Mouse (Mus musculus) E14TG2a.4 (cell line): ENCODE data around the gene Naaladl1.

Experiments
- H3K27me3 ChIP-seq: 2 replicates; pipeline ENCODE4 v1.6.1; 2014; ENCODE audit warnings: low read length, control low read depth; ENCODE audit not compliant: insufficient read depth
- H3K36me3 ChIP-seq: 2 replicates; pipeline ENCODE4 v1.6.1; 2014; ENCODE audit warnings: low read length, control low read depth; ENCODE audit not compliant: insufficient read depth
- H3K4me1 ChIP-seq: replicated peaks from 2 replicates; pipeline ENCODE4 v1.6.1; 2014; ENCODE audit warnings: low read depth, low read length, control low read depth
- H3K4me3 ChIP-seq: replicated peaks from 2 replicates; pipeline ENCODE4 v1.5.1; 2014; ENCODE audit warnings: mild to moderate bottlenecking, low read length
- H3K9me3 ChIP-seq: 2 replicates; pipeline ENCODE4 v1.6.1; 2014; ENCODE audit warnings: low read length, control low read depth
- CTCF ChIP-seq: conservative IDR thresholded peaks from 2 replicates; pipeline ENCODE4 v1.5.1; 2014; ENCODE audit warnings: low read length
- NANOG ChIP-seq: IDR thresholded peaks from 2 replicates; pipeline ENCODE4 v1.6.1; 2014; ENCODE audit warnings: borderline replicate concordance, low read length, mixed read lengths
- POU5F1 ChIP-seq: IDR thresholded peaks from 2 replicates; pipeline ENCODE4 v1.6.1; 2014; ENCODE audit warnings: low read length, borderline replicate concordance

The Naaladl1 gene

DNA sequence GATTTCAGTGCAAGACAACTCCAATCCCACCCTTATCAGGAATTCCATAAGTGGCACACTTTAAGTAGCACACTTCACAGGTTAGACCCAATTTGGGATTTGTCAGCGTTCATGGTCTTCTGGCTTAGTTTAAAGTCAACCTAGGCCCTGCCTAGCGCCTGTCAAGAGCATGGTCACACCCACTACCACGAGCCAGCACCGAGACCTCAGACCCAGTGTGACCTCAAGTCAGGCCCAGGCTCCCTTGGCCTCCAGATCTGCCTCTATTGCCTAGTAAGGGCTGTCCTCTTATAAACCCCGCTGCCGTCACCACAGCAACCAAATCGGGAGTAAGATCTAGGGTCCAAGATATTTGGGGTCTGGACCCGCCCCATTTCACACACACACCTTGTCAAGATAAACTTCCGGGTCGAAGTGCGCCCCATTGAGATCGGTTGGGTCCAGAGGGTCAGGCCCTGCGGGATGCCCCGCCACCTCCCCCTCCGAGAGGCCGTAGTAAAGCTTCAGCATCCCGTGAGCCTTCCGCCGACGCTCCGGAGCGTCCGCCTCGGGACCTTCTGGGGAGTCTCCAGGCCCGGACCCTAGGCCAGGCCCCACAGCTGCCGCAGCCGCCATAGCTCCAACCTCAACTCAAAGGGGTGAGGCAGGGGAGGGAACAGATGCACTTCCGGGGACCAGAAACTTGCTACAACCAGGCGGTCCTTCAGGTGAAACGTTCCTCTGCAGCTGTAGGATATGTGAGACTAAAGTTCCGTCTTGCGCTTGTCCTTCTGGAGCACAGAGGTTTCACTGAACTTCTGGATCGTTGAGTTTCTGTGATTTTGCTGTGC lies 28.8 kb upstream of the Naaladl1 start, which contains the start of gene Vps51:
Gene Vps51, minus strand, starts transcription at position 668 of the 830 bp plus-strand sequence.
- Histone ChIP-seq H3K4me3 (peak within 1 kb of the TSS; percentile 89), H3K27me3 (no peaks in the 10 kb centered on the region), H3K9me3 (no peaks in the 10 kb centered on the region), H3K4me1 (peaks cover 43% of the 10 kb centered on the region), H3K36me3 (peaks cover 69% of the 10 kb centered on the region)
- TF ChIP-seq CTCF = no peak
- no peak; the same call in 1 of the 2 replicates for TF ChIP-seq POU5F1
- TF ChIP-seq NANOG = no peak

DNA sequence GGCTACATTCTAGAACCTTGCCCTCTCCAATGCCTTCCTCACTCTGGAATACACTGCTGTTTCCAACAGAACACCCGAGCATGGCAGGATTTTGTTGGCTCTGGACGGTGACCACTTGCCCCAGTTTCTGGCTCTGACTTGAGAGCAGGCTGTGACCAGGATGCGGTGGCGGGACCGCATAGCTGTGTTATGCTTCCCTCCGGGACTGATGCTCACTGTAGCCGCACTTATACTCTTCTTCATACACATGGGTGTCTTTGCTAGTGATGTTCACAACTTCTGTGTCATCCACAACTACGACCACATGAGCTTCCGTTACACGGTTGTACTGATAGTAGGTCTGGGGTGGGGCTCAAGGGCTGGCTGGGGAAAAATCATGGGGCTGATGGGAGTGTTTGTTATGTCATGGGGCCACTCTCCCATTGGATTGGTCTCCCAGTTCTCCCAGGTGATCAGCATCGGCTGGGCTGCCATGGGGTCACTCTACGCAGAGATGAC lies 25.6 kb upstream of the Naaladl1 start, which contains the start of gene Tmem262:
Gene Tmem262, plus strand, starts transcription at position 51 of the 498 bp plus-strand sequence.
- Histone ChIP-seq H3K4me1 (peaks cover 57% of the 10 kb centered on the region), H3K27me3 (no peaks in the 10 kb centered on the region), H3K36me3 (peaks cover 64% of the 10 kb centered on the region), H3K9me3 (no peaks in the 10 kb centered on the region), H3K4me3 (no peak within 1 kb of the TSS)
- TF ChIP-seq CTCF (no peak), NANOG (no peak), POU5F1 (no peak)

DNA sequence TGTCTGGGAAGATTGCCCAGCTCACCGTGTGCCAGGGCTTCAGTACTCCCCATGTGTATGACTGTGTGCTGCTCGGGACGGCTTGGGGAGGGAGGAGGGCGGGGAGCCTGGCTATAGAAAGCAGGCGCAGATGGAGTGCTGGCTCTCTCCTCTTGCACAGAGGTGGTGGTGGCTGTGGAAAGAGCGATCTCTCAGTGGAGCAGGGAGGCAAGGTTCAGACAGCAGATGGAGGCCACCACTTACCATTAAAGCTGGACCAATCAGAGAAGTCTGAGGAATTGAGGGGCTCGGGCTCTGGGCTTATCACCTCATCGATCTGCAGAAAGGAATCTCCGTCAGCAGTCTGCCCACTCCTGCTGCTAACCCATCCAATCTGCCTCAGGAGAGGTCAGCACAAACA lies 23.4 kb upstream of the Naaladl1 start, which contains the start of gene Gm28374:
Gene Gm28374, minus strand, starts transcription at position 101 of the 400 bp plus-strand sequence.
- H3K27me3 ChIP-seq = no peaks in the 10 kb centered on the region
- H3K36me3 ChIP-seq = peaks cover 67% of the 10 kb centered on the region
- H3K4me1 ChIP-seq = peaks cover 63% of the 10 kb centered on the region
- H3K4me3 ChIP-seq = no peak within 1 kb of the TSS; the same call in 1 of the 2 replicates
- no peaks in the 10 kb centered on the region for H3K9me3 ChIP-seq
- no peak for TF ChIP-seq NANOG
- TF ChIP-seq CTCF = no peak
- no peak for TF ChIP-seq POU5F1

DNA sequence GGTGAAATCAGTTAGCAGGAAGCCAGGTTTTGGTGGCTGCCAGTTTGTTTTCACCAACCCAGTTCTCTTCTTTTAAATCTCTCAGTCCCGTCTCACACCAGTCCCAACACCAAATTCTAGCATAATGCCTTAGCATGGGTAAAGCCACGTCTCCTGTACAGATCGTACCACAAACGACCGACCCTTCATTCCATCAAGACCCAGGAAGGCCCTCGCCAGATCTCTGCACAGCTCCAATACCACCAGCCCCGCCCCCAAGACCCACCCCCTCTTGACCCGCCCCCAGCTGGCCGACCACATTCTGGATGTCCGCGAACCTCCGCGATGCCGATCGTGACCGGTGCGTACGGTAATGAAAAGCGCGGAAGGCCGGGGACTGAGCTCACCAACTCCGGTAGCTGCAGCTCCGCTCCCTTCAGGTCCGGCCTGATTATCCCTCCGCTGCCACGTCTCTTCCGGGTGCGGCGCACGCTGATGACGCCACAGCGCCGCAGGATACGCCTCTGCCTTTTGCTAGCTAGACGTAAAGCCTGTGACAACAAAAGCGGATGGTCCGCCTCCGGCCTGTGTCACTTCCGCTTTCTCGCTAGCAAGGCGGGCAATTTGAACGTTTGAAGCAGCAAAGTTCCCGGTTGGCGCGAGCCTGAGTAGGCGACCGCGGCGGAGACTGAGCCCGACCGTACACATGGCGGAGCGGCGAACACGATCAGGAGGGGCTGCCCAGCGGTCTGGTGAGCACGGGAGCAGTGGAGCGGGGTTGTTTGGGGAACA lies 20.9 kb upstream of the Naaladl1 start, which contains the start of the genes Zfpl1 and Cdca5:
Gene Zfpl1, minus strand, starts transcription at position 479 of the 771 bp plus-strand sequence.
Gene Cdca5, plus strand, starts transcription at position 506 of the 771 bp plus-strand sequence.
- Histone ChIP-seq H3K27me3 (no peaks in the 10 kb centered on the region), H3K4me1 (peaks cover 79% of the 10 kb centered on the region), H3K36me3 (peaks cover 82% of the 10 kb centered on the region), H3K4me3 (peak within 1 kb of the TSS; percentile 97), H3K9me3 (no peaks in the 10 kb centered on the region)
- TF ChIP-seq NANOG (no peak), CTCF (no peak), POU5F1 (no peak)

DNA sequence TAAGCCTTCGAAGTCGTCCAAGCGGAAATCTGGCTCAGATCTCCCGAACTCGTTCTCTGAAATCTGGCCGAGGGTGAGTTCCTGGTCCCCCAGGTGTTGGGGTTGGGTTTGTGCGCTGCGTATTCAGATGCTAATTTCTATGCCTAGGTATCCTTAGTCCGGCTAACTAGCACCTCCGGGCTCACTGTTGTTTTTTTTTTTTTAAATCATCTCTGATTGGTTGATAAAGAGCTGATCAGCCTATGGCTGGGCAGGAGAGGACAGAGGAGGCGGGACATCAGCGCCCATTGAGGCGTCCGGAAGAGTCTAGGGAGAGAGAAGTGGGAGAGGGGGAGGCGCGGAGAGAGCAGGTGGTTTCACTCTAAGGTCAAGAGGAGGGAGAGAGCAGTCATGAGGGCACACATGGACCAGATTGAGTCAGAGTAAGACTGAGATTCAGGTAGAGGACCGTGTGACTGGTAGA lies 20.1 kb upstream of the Naaladl1 start:
- Histone ChIP-seq H3K4me1 (peaks cover 79% of the 10 kb centered on the region), H3K9me3 (no peaks in the 10 kb centered on the region), H3K4me3 (peak overlapping the region; percentile 97), H3K27me3 (no peaks in the 10 kb centered on the region), H3K36me3 (peaks cover 82% of the 10 kb centered on the region)
- TF ChIP-seq POU5F1 (peak; percentile 38; the same call in 1 of the 2 replicates), CTCF (no peak)

DNA sequence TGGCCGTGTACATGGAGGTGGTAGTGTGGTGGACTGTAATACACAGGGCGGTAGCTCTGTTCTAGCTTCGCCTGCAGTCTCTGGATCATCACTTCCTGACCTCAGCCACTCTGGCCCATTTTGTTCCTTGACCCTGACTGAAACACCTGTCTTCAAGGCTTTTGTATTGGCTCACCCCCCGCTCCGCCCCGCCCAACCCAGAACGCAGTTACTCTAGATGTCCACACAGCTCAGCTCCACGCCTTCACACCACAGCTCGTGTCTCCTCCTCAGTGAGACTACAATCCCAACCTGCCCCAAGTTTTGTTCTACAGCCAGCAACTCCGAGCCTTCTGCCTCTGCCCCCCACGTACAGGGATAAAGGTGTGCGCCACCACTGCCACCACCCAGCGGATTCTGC lies 16.7 kb upstream of the Naaladl1 start:
- peaks cover 82% of the 10 kb centered on the region for H3K36me3 ChIP-seq
- TF ChIP-seq NANOG = no peak
- no peak for TF ChIP-seq POU5F1
- TF ChIP-seq CTCF = no peak
- no peaks in the 10 kb centered on the region for H3K27me3 ChIP-seq
- no peaks in the 10 kb centered on the region for H3K9me3 ChIP-seq
- peak overlapping the region; percentile 45; the same call in 1 of the 2 replicates for H3K4me3 ChIP-seq
- peaks cover 84% of the 10 kb centered on the region for H3K4me1 ChIP-seq

DNA sequence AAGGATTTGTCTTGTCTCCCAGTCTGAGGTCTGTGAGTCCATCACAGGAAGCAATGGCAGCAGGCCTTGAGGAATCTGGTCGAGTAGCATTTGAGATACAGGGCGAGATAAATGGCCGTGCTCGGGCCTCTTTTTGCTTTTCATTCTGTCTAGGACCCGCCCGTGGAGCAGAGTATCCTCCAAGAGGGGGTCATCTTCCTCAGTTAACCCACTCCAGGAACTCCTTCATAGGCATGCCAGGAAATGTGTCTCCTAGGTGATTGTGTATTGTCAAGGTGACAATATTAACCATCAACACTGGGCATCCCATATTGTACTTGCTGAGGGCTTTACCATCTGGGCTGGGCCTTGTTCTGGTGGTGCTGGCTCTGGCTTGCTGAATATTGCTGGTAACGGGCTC lies 11.5 kb upstream of the Naaladl1 start, which contains the start of gene AC131692.1:
Gene AC131692.1, plus strand, starts transcription at position 301 of the 400 bp plus-strand sequence.
- no peaks in the 10 kb centered on the region for H3K9me3 ChIP-seq
- H3K27me3 ChIP-seq = no peaks in the 10 kb centered on the region
- no peak within 1 kb of the TSS for H3K4me3 ChIP-seq
- TF ChIP-seq NANOG = no peak
- no peak for TF ChIP-seq CTCF
- no peak for TF ChIP-seq POU5F1
- peaks cover 71% of the 10 kb centered on the region for H3K4me1 ChIP-seq
- H3K36me3 ChIP-seq = peaks cover 99% of the 10 kb centered on the region

DNA sequence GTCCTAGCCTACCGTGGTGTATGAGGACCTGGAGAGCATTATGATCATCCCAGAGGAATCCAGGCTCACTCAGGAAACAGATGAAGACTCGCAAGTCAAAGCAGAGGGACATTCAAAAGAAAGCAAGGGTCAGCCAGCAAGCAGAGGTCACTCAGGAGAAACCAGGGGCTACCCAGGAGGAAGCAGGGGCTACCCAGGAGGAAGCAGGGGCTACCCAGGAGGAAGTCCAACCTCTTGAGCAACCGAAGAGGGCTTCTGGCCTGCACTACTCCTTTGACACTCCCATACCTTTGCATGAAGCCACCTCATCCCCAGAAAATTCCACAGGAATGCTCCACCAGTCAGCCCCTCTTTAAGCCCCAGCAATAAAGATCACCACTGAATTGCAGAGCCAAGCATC lies 7.7 kb upstream of the Naaladl1 start:
- TF ChIP-seq POU5F1 = no peak
- no peak for TF ChIP-seq NANOG
- TF ChIP-seq CTCF = no peak
- Histone ChIP-seq H3K4me1 (peaks cover 64% of the 10 kb centered on the region), H3K36me3 (peaks cover 81% of the 10 kb centered on the region), H3K4me3 (no peak overlapping the region), H3K9me3 (no peaks in the 10 kb centered on the region), H3K27me3 (no peaks in the 10 kb centered on the region)
